Mouse (Mus musculus) spleen, adult 2 months (tissue): ENCODE measurements around the gene Chchd2. TPM values are rescaled to one million over a fixed set of nuclear protein-coding genes. Genes with fewer than 3 reads are reported as not detected.

ENCODE experiments used
- DNase-seq, 2 experiments: peaks; one replicate each; pipeline versions ENCODE4 v3.0.0 to v3.0.0-alpha.2; 2012 to 2021; ENCODE audit warnings: low spot score in 2 of 2, low read depth in 1 of 2
- H3K27ac ChIP-seq: fragments of 200-500 bp; 2 replicates; pipeline ENCODE4 v1.5.1; 2012; ENCODE audit warnings: low read length, inconsistent platforms; ENCODE audit not compliant: insufficient read depth
- H3K27me3 ChIP-seq: fragments of 200-500 bp; 2 replicates; pipeline ENCODE4 v1.6.1; 2012; ENCODE audit warnings: mild to moderate bottlenecking, moderate library complexity, low read length, inconsistent platforms; ENCODE audit not compliant: control insufficient read depth, insufficient read depth
- H3K36me3 ChIP-seq: fragments of 200-500 bp; 2 replicates; pipeline ENCODE4 v1.6.1; 2012; ENCODE audit warnings: mild to moderate bottlenecking, low read length, inconsistent platforms; ENCODE audit not compliant: control insufficient read depth, insufficient read depth
- H3K4me1 ChIP-seq: fragments of 200-500 bp; 2 replicates; pipeline ENCODE4 v1.6.1; 2011; ENCODE audit warnings: inconsistent platforms; ENCODE audit not compliant: control insufficient read depth, insufficient read depth, insufficient read length
- H3K4me3 ChIP-seq: fragments of 200-500 bp; 2 replicates; pipeline ENCODE4 v1.5.1; 2011; ENCODE audit warnings: mild to moderate bottlenecking, inconsistent platforms; ENCODE audit not compliant: insufficient read depth, insufficient read length; ENCODE audit errors: extremely low read depth
- CTCF ChIP-seq: fragments of 200-500 bp; IDR thresholded peaks from 2 replicates; pipeline ENCODE4 v1.5.1; 2011; ENCODE audit warnings: mild to moderate bottlenecking, inconsistent platforms; ENCODE audit not compliant: insufficient read depth, insufficient read length, insufficient replicate concordance; ENCODE audit errors: extremely low read depth
- POLR2A ChIP-seq: fragments of 200-500 bp; IDR thresholded peaks from 2 replicates; pipeline ENCODE4 v1.6.1; 2011; ENCODE audit warnings: low read depth, low read length, inconsistent platforms
- WGBS: fragments of 180-500 bp; shearing (Covaris S2); methylation state at CpG from one replicate; pipeline ENCODE4 v1.1.7; 2018; 5-methylcytosine and 5-hydroxymethylcytosine counted together
- polyA plus RNA-seq: library from polyadenylated mRNA; depleted of rRNA; stranded (reverse); fragments of >200 nt; gene quantifications from 2 replicates; pipeline ENCODE4 v1.2.3, GENCODE M21; 2012; rRNA removed

Gene Chchd2
- polyA plus RNA-seq: 274 and 522 TPM in 2 replicates

DNA sequence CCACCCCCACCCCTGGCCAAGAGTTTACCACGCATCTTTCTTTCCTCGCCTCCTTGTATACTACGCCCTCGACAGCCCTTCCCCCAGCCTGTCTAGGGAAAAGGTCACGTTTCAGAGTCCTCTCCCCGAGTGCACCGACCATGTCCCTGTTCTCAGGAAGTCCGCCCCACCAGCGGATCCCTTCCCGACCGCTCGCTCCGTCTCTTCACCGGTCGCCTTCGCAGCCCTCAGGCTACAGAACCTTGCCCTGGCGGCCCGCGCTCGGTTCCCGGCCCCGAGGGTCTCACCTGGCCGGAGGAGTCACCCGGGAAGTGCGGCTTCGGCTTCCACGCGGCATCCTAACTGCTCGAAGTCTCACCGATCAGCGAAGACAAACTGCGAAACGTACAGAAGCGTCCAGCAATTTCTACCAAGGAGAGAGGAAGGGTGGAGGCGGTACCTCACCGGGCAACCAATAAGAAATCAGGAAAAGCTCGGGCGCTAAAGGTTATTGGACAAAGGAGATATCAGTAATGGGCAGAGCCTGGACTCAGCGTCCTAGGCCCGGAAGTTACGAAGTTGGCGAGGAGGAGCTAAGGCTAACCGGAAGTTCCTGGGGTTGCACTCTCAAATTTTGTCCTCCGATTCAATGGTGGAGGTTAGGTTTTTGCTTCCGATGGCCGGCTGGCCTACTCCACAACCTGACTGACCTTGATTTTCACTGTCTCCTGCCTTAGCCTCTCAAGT lies at the start of gene Chchd2:
Chchd2 (minus strand) TSS at position 560 of the 726 bp plus-strand sequence.
- no peaks in the 10 kb centered on the region for H3K27me3 ChIP-seq
- peak within 1 kb of the TSS; percentile 83 for H3K27ac ChIP-seq
- TF ChIP-seq CTCF (no peak), POLR2A (peak; percentile 34; the same call in 1 of the 2 replicates)
- H3K4me1 ChIP-seq: peaks cover 5% of the 10 kb centered on the region; the same call in 1 of the 2 replicates
- H3K36me3 ChIP-seq: peaks cover 9% of the 10 kb centered on the region
- peak within 1 kb of the TSS; percentile 89 for H3K4me3 ChIP-seq
- under 1% methylated on average over 46 of the region's 46 CpGs for WGBS
- DNase-seq: peak; percentile 87 to 91

DNA sequence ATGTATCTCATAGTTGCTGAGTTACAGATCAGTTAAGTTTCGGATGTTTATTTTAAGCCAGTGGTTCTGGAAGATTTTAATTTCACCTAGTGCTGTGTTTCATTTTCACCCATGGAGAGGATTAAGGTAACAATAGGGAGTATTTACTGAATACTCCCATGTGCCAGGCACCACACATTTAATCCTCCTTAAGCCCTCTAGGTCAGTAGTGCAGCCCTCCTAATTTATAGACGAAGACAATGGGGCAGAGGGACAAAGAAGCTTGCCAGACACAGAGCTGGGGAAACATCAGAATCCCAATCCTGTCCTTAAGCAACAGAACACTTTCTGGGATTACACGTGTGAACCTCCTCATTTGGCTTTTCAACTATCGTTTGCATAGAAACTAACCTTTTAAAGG lies 49.7 kb upstream of the Chchd2 start:
- 85% methylated on average over 4 of the region's 4 CpGs for WGBS
- Histone ChIP-seq H3K4me1 (no peaks in the 10 kb centered on the region; the same call in 1 of the 2 replicates), H3K36me3 (no peaks in the 10 kb centered on the region), H3K27me3 (no peaks in the 10 kb centered on the region), H3K27ac (no peak overlapping the region), H3K4me3 (no peak overlapping the region)
- DNase-seq: no peak
- TF ChIP-seq CTCF (no peak), POLR2A (no peak)

DNA sequence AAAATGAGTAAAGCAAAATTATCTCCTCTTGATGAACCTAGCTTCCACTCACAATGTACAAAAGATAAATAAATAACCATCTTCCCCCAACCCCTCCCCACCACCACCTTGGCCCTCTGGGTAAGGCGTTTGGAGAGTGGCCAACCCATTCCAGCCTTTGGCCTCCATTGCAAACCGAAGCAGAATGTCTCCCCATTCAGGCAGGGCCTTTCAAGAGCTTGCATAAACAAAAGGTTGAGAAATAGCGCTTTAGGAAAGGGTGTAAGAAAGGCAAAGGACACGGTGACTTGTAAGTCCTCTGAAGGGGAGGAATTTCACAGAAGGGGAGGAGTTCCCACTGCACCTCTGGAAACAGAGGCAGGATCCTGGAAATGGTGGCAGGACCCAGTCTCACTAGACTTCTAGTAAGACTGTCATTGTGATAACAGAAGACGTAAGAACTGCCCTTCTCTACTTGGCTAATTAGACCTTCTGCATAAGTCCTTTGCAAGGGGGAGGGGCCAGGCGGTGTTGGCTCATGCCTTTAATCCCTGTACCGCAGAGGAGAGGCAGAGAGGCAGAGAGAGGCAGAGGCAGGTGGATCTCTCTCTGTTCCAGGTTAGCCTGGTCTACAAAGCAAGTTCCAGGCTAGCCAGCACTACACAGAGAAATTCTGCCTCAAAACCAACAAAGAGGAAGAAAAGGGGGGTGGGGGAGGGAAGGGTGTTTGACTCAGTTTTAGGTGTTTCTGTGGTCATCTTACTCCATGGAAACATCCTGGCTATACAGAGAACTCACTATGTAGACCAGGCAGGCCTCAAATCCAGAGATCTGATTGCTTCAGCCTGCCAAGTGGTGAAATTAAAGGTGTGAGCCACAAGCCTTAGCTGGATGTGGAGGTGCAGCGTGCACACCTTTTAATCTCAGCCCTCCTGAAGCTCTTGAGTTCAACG lies 42.9 kb upstream of the Chchd2 start:
- Histone ChIP-seq H3K27ac (no peak overlapping the region), H3K4me1 (no peaks in the 10 kb centered on the region), H3K4me3 (no peak overlapping the region), H3K27me3 (no peaks in the 10 kb centered on the region), H3K36me3 (no peaks in the 10 kb centered on the region)
- DNase-seq: no peak
- WGBS: 69% methylated on average over 9 of the region's 9 CpGs
- TF ChIP-seq CTCF (no peak), POLR2A (no peak)

GRCm38 (mm10) chr5:129925933-129926332 lies 38.7 kb upstream of the Chchd2 start:
- no peak overlapping the region for H3K4me3 ChIP-seq
- no peaks in the 10 kb centered on the region for H3K36me3 ChIP-seq
- no peaks in the 10 kb centered on the region for H3K27me3 ChIP-seq
- no peak overlapping the region for H3K27ac ChIP-seq
- H3K4me1 ChIP-seq: no peaks in the 10 kb centered on the region
- WGBS: 83% methylated on average over 5 of the region's 5 CpGs
- TF ChIP-seq POLR2A (no peak), CTCF (no peak)
- DNase-seq: no peak

DNA sequence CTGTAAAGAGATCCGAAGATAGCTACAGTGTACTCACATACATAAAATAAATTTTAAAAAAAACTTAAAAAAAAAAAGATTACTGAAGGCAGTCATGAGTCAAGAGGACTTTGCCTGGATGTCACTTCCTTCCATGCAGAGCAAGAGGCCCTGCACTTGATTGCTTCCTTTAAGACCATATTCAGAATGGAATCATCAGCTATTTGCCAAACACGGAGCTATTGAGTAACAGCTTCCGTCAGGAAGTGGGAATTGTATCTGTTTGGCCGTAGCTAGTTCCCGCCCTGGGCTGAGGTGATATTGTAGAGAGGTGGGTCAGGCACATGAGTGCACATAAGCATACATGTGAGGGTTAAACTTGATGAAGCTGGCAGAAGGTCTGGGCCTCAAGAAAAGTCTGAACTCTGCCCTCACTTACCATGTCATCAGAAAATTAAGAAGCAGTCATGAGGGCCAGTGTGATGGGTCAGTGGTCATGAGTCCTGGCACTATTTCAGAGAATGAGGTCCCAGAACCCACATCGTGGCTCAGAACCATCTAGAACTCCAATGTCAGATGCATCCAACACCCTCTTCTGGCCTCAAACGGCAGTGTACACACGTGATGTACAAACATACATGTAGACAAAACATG lies 37.7 kb upstream of the Chchd2 start:
- Histone ChIP-seq H3K4me1 (no peaks in the 10 kb centered on the region), H3K4me3 (no peak overlapping the region), H3K27ac (no peak overlapping the region), H3K27me3 (no peaks in the 10 kb centered on the region), H3K36me3 (no peaks in the 10 kb centered on the region)
- WGBS: 84% methylated on average over 8 of the region's 8 CpGs
- TF ChIP-seq CTCF: no peak
- TF ChIP-seq POLR2A: no peak
- DNase-seq: no peak

GRCm38 (mm10) chr5:129921972-129922371 lies 34.7 kb upstream of the Chchd2 start:
- no peak for DNase-seq
- Histone ChIP-seq H3K27me3 (no peaks in the 10 kb centered on the region), H3K36me3 (no peaks in the 10 kb centered on the region), H3K4me3 (no peak overlapping the region), H3K4me1 (no peaks in the 10 kb centered on the region), H3K27ac (no peak overlapping the region)
- WGBS: 96% methylated on average over 4 of the region's 4 CpGs
- no peak for TF ChIP-seq CTCF
- TF ChIP-seq POLR2A: no peak
